Mouse (Mus musculus) right cerebral cortex, postnatal 14 days (tissue): ENCODE results near the gene Gm11733.
"Not testable (repeated sequence)": the region's sequence is repeated elsewhere in the genome, so short reads cannot be mapped to it uniquely, and the experiment has no call there.

ENCODE experiments used
- DNase-seq: peaks from one replicate; pipeline ENCODE4 v3.0.0; 2022

Gm11733 gene

GRCm38 (mm10) chr11:117484198-117484597 is at the start of gene Gm11733:
TSS of gene Gm11733 (plus strand) at chr11:117484368.
- peak; percentile 73 for DNase-seq

GRCm38 (mm10) chr11:117436401-117437109 is 47.6 kb upstream of the Gm11733 start:
- DNase-seq = peak; percentile 91

GRCm38 (mm10) chr11:117437110-117437490 is 47.1 kb upstream of the Gm11733 start:
- DNase-seq = no peak

GRCm38 (mm10) chr11:117438363-117438762 is 45.8 kb upstream of the Gm11733 start:
- no peak for DNase-seq

GRCm38 (mm10) chr11:117440865-117441425 is 43.2 kb upstream of the Gm11733 start:
- DNase-seq = no peak

GRCm38 (mm10) chr11:117444090-117444489 is 40.1 kb upstream of the Gm11733 start:
- no peak for DNase-seq

- no peak for DNase-seq
Observed at GRCm38 (mm10) chr11:117445707-117446106, 38.5 kb upstream of the Gm11733 start.

- DNase-seq = no peak
Observed at GRCm38 (mm10) chr11:117454086-117454485, 30.1 kb upstream of the Gm11733 start.

GRCm38 (mm10) chr11:117459148-117459547 is 25.0 kb upstream of the Gm11733 start:
- no peak for DNase-seq

- DNase-seq = no peak
Observed at GRCm38 (mm10) chr11:117462202-117462864, 21.8 kb upstream of the Gm11733 start.

- not testable (repeated sequence) for DNase-seq
Observed at GRCm38 (mm10) chr11:117463416-117463815, 20.8 kb upstream of the Gm11733 start.

- no peak for DNase-seq
Observed at GRCm38 (mm10) chr11:117466292-117466691, 17.9 kb upstream of the Gm11733 start.

- DNase-seq = no peak
Observed at GRCm38 (mm10) chr11:117466911-117467310, 17.3 kb upstream of the Gm11733 start.

- DNase-seq = no peak
Observed at GRCm38 (mm10) chr11:117468585-117469363, 15.4 kb upstream of the Gm11733 start.

- no peak for DNase-seq
Observed at GRCm38 (mm10) chr11:117469724-117470123, 14.4 kb upstream of the Gm11733 start.

- DNase-seq = no peak
Observed at GRCm38 (mm10) chr11:117470586-117471195, 13.5 kb upstream of the Gm11733 start.

GRCm38 (mm10) chr11:117471625-117472283 is 12.4 kb upstream of the Gm11733 start:
- DNase-seq = no peak

GRCm38 (mm10) chr11:117472885-117473284 is 11.3 kb upstream of the Gm11733 start:
- no peak for DNase-seq

- no peak for DNase-seq
Observed at GRCm38 (mm10) chr11:117475204-117475603, 9.0 kb upstream of the Gm11733 start.

GRCm38 (mm10) chr11:117475669-117476068 is 8.5 kb upstream of the Gm11733 start:
- no peak for DNase-seq

GRCm38 (mm10) chr11:117476554-117477107 is 7.5 kb upstream of the Gm11733 start:
- no peak for DNase-seq
